Mouse (Mus musculus) E14TG2a.4 (cell line): ENCODE measurements at regions not wholly inside any gene's neighbourhood (a gene's known extent, or its start where the extent isn't known, plus 50 kb on each side); places are given as distances from the start of the nearest gene placed in this dataset.

ENCODE experiments used
- H3K27me3 ChIP-seq: 2 replicates; pipeline ENCODE4 v1.6.1; 2014; ENCODE audit warnings: low read length, control low read depth; ENCODE audit not compliant: insufficient read depth
- H3K36me3 ChIP-seq: 2 replicates; pipeline ENCODE4 v1.6.1; 2014; ENCODE audit warnings: low read length, control low read depth; ENCODE audit not compliant: insufficient read depth
- H3K4me1 ChIP-seq: replicated peaks from 2 replicates; pipeline ENCODE4 v1.6.1; 2014; ENCODE audit warnings: low read depth, low read length, control low read depth
- H3K4me3 ChIP-seq: replicated peaks from 2 replicates; pipeline ENCODE4 v1.5.1; 2014; ENCODE audit warnings: mild to moderate bottlenecking, low read length
- H3K9me3 ChIP-seq: 2 replicates; pipeline ENCODE4 v1.6.1; 2014; ENCODE audit warnings: low read length, control low read depth
- CTCF ChIP-seq: conservative IDR thresholded peaks from 2 replicates; pipeline ENCODE4 v1.5.1; 2014; ENCODE audit warnings: low read length
- NANOG ChIP-seq: IDR thresholded peaks from 2 replicates; pipeline ENCODE4 v1.6.1; 2014; ENCODE audit warnings: borderline replicate concordance, low read length, mixed read lengths
- POU5F1 ChIP-seq: IDR thresholded peaks from 2 replicates; pipeline ENCODE4 v1.6.1; 2014; ENCODE audit warnings: low read length, borderline replicate concordance

DNA sequence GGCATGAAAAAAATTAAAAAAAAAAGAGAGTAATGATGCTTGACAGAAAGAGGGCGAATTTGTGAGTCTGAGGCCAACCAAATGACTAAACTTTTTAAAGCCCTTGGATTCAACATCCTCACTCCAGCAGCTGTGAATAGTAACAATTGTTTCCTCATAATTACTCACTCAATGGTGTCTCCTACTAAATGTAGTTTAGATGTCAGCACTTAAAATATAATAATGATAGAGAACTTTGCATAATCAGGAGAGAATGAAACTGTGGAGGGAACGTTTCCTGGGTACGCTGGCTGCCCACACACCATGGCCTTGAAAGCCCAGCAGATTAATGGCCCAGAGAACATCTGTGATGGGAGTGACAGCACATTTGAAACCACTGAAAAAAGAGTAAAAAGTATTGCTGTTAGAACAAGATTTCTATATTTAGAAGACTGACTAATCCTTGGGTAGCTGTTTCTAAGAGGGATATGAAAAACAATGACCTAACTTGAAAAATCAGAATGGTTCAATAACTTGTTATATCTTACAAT, 544.0 kb downstream of the Flrt2 start:
- H3K9me3 ChIP-seq, result peaks cover 18% of the 10 kb centered on the region
- no peaks in the 10 kb centered on the region for H3K36me3 ChIP-seq
- H3K4me1 ChIP-seq, result no peaks in the 10 kb centered on the region
- no peak overlapping the region for H3K4me3 ChIP-seq
- H3K27me3 ChIP-seq, result no peaks in the 10 kb centered on the region
- TF ChIP-seq NANOG (no peak), POU5F1 (no peak), CTCF (no peak)

DNA sequence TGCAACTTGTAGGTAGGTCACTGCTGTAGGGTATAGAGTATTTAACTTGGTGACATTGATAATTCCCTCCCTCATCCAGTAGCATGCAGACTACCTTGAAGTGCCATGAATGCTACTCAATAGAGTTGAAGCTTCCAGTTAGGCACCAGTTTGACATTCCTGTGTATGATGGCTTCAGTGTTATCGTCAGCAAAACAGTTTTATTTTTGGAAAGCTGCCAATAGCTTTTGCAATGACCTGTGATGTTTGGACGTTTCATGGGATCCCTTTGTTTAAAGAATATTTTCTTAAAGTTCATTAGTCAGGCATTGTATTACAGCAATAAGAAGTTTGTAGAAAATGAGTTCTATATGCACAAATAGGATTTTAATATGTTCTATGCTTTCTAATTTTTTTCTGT, 547.6 kb downstream of the Flrt2 start:
- TF ChIP-seq NANOG (no peak), POU5F1 (no peak), CTCF (no peak)
- peaks cover 14% of the 10 kb centered on the region for H3K9me3 ChIP-seq
- H3K36me3 ChIP-seq, result no peaks in the 10 kb centered on the region
- H3K4me1 ChIP-seq, result no peaks in the 10 kb centered on the region
- H3K27me3 ChIP-seq, result no peaks in the 10 kb centered on the region
- H3K4me3 ChIP-seq, result no peak overlapping the region

DNA sequence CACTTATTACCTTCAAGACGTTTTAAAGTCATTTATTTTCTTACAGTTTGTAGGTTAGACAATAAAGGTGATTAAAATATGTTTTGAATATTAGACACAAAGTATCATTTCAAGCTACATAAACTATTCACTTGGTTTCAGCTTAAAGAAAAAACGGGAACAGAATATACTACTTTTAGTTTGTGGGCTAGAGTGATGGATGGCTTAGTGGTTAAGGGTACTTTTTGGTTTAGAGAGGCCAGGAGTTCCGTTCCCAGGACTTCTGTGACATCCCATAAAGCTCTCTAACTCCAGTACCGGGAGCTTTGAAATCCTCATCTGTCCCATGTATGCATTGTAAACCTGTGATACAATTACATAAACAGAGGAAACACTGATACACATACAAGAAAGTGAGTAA, 570.0 kb downstream of the Flrt2 start:
- no peak for TF ChIP-seq NANOG
- TF ChIP-seq POU5F1, result no peak
- TF ChIP-seq CTCF, result no peak
- Histone ChIP-seq H3K36me3 (no peaks in the 10 kb centered on the region), H3K4me1 (no peaks in the 10 kb centered on the region)

DNA sequence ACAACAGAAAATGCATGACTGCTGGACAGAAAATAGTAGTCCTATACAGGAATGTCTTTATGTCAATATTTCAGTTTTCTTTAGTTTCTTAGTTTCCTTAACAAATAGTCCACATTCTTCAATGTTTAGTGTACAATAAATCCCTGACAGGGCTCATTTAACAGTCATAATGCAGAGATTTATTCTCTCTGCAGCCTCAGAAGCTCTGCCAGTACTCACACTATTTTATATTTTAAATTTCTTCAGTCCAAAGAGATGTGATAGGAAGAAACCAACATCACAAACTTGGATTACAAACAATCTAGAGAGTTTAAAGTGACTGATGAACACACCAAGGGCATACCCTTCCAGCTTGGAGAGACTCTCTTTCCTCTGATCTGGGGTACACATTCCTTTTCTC, 583.9 kb downstream of the Flrt2 start:
- no peaks in the 10 kb centered on the region for H3K27me3 ChIP-seq
- no peaks in the 10 kb centered on the region for H3K4me1 ChIP-seq
- no peaks in the 10 kb centered on the region for H3K9me3 ChIP-seq
- H3K4me3 ChIP-seq, result no peak overlapping the region
- no peak for TF ChIP-seq POU5F1
- no peak for TF ChIP-seq CTCF
- no peak for TF ChIP-seq NANOG
- H3K36me3 ChIP-seq, result no peaks in the 10 kb centered on the region

More for the DNA sequence above, 570.0 kb downstream of the Flrt2 start:
- no peaks in the 10 kb centered on the region for H3K9me3 ChIP-seq
- H3K4me3 ChIP-seq, result no peak overlapping the region
- H3K27me3 ChIP-seq, result no peaks in the 10 kb centered on the region

DNA sequence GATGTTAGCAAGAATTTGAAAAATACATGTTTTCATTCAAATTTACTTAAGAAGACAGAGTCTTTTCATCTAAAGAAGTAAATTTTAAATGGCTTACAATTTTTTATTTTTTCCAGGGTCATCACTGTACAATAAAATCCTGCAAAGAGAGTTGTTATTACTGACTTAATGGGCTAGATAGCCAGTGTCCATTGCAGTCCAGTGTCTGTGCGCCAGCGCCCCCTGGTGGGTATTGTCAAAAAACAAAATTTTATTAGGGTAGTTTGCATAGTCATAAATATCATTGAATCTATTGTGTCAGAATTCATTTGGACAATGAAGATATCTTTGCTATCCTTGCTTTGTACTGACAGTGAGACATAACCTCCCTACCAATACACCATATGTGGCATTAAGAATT, 619.1 kb downstream of the Flrt2 start:
- Histone ChIP-seq H3K27me3 (no peaks in the 10 kb centered on the region), H3K36me3 (no peaks in the 10 kb centered on the region), H3K4me1 (no peaks in the 10 kb centered on the region), H3K4me3 (no peak overlapping the region), H3K9me3 (no peaks in the 10 kb centered on the region)
- peak; percentile 49 for TF ChIP-seq CTCF
- no peak for TF ChIP-seq POU5F1
- TF ChIP-seq NANOG, result no peak

DNA sequence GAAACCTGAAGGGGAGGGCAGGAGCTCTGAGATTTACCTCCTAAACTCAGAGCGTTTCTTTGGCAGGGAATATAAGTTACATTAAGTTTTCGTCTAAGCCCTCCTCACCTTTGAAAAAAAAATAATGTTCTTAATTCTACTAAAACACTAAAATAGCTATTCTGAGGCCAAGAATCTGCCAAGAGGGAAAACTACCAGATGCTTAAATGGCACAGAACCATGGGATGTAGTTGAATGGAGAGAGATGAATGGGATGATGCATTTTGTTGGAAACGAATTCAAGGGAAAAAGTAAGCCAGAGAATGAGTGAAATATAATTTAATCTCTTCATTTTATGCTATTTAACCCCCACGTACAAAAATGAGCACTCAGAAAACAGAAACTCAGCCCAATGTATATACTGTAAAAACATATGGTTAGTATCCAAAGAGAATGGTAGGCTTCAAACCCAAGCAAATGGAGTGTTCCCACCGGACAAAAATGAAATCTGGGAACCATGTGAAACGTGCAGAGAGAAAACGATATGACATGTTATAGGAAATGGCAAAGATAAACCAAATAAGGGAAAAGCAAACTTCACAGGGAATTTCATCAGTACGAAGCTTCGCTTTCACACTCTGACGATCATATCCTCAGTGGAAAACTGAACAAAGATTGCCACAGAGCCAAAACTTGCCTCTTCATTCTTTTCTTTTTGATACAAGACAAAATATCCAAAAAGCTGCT, 631.2 kb downstream of the Flrt2 start:
- no peak overlapping the region for H3K4me3 ChIP-seq
- no peaks in the 10 kb centered on the region for H3K4me1 ChIP-seq
- no peaks in the 10 kb centered on the region for H3K36me3 ChIP-seq
- H3K27me3 ChIP-seq, result no peaks in the 10 kb centered on the region
- H3K9me3 ChIP-seq, result no peaks in the 10 kb centered on the region
- TF ChIP-seq CTCF (no peak), NANOG (no peak), POU5F1 (no peak)

DNA sequence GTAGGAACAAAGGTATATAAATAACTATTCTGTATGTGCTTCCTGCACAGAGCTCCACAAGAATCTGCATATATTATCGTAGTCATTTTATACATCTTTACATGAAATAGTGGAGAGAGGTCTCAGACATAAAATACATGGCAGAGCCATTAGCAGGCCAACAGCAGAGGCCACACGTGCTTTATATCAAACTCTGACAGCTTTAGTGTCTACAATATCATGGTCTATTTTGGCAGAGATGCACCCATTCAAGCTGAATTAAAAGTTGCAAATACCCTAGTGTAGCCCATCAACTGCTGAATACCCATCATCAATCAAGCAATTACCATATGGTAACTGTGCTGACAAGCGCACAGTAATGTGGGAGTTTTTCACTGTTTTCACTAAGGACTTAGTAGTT, 659.1 kb downstream of the Flrt2 start:
- H3K27me3 ChIP-seq, result no peaks in the 10 kb centered on the region
- no peaks in the 10 kb centered on the region for H3K9me3 ChIP-seq
- H3K4me3 ChIP-seq, result no peak overlapping the region
- no peaks in the 10 kb centered on the region for H3K4me1 ChIP-seq
- TF ChIP-seq NANOG (no peak), POU5F1 (no peak), CTCF (no peak)
- H3K36me3 ChIP-seq, result no peaks in the 10 kb centered on the region

DNA sequence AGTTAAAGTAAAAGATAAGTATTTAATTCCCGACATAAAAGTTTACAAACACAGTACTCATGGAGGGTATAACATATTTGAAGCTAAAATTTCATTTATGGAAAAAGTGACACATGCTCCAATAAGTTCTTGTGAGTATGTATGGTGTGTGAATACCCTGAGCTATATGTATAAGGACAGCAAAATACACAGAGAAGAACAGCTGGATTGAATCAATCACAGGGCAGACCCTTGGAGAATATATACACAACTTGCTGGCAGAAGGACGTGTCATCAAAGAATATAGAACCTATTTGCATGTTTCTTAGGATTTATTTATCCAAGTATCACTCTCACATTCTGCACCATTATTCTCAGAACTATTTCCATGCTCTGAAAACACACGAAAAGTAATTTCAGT, 686.9 kb downstream of the Flrt2 start:
- H3K4me3 ChIP-seq, result no peak overlapping the region
- H3K4me1 ChIP-seq, result no peaks in the 10 kb centered on the region
- no peak for TF ChIP-seq NANOG
- no peak for TF ChIP-seq CTCF
- TF ChIP-seq POU5F1, result no peak
- H3K9me3 ChIP-seq, result no peaks in the 10 kb centered on the region
- H3K36me3 ChIP-seq, result no peaks in the 10 kb centered on the region
- no peaks in the 10 kb centered on the region for H3K27me3 ChIP-seq

DNA sequence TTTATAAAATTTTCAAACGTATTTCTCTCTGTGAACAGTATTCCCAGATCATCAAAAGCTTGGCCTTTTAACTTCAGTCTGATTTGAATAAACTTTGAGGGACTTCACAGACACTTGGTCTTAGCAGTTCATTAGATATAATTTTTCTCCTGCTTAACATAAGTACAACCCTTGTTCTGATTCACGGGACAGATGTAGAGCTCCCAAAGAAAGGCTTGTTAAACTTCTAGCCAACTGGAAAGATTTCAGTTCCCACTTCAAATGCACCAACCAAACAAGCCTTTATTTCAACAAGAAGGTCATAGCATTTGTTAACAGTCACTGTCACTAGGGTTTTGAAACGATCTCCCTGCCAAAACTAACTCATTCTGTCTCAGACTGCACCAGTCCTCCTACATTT, 727.1 kb downstream of the Flrt2 start:
- Histone ChIP-seq H3K4me3 (no peak overlapping the region), H3K27me3 (no peaks in the 10 kb centered on the region), H3K36me3 (no peaks in the 10 kb centered on the region), H3K4me1 (no peaks in the 10 kb centered on the region), H3K9me3 (no peaks in the 10 kb centered on the region)
- TF ChIP-seq POU5F1 (no peak), CTCF (no peak), NANOG (no peak)
